16 mouse cellular contexts compared by ENCODE assay signal in the genomic region with DNA sequence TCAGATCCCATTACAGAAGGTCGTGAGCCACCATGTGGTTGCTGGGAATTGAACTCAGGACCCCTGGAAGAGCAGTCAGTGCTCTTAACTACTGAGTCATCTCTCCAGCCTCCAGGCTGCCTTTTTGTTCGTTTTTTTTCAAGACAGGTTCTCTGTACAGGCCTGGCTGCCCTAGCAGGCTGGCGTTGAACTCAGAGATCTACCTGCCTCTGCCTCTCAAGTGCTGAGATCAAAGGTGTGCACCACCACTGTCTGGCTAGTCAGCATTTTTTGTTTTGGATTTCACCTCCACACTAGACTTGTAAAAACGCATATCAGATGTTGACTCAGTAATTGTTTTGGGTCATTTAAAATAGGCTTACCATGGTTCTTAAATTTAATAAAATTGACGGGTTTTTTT.
"Had no signal": no experiment of that assay in that cellular context is flagged by ENCODE, and none has a peak within 500 bp of the region (broad histone marks: within the 10 kb centered on the region; RNA-seq: fewer than 3 reads in every experiment).

No protein-coding gene starts in this region.

- DNase-seq: retina, postnatal 1 day; right cerebral cortex, adult 18-20 months; right cerebral cortex, postnatal 14 days; right cerebral cortex, postnatal 25 days; right cerebral cortex, postnatal 4 days; spleen, adult 18-20 months; thymus, adult 18-20 months; thymus, adult 2 months; thymus, postnatal 14 days; thymus, postnatal 25 days; thymus, postnatal 36 days; thymus, postnatal 4 days had no signal

- H3K4me3 ChIP-seq: neural tube, embryonic 13.5 days; neural tube, embryonic 15.5 days; stomach, embryonic 15.5 days had no signal

- H3K4me1 ChIP-seq: neural tube, embryonic 13.5 days; neural tube, embryonic 15.5 days; stomach, embryonic 15.5 days had no signal

- H3K9ac ChIP-seq: neural tube, embryonic 13.5 days; neural tube, embryonic 15.5 days; stomach, embryonic 15.5 days had no signal

- H3K27ac ChIP-seq: neural tube, embryonic 13.5 days; neural tube, embryonic 15.5 days; stomach, embryonic 15.5 days; stomach, postnatal 0 days had no signal

- H3K9me3 ChIP-seq: neural tube, embryonic 13.5 days; neural tube, embryonic 15.5 days; stomach, embryonic 15.5 days had no signal
